Mouse (Mus musculus) urinary bladder, adult 2 months (tissue): ENCODE results near the gene Rragc. TPM values are rescaled to one million over a fixed set of nuclear protein-coding genes. Genes with fewer than 3 reads are reported as not detected.
A peak's percentile ranks its signal among the peaks of the same experiment; 100 is the strongest.

ENCODE experiments used
- DNase-seq: peaks from one replicate; pipeline ENCODE4 v3.0.0; 2022; ENCODE audit warnings: low spot score
- polyA plus RNA-seq: library from polyadenylated mRNA; depleted of rRNA; stranded (reverse); fragments of >200 nt; gene quantifications from 2 replicates; pipeline ENCODE4 v1.2.3, GENCODE M21; 2012; rRNA removed

Rragc gene
- polyA plus RNA-seq, 1 experiment, result 76.6 TPM

- DNase-seq, result no peak
These were observed 34.8 kb downstream of the Rragc start for GRCm38 (mm10) chr4:123952059-123952458.

GRCm38 (mm10) chr4:123956703-123957491 is 39.7 kb downstream of the Rragc start:
- peak; percentile 60 for DNase-seq

- no peak for DNase-seq
These were observed 40.2 kb downstream of the Rragc start for GRCm38 (mm10) chr4:123957492-123957808.

- no peak for DNase-seq
These were observed 40.6 kb downstream of the Rragc start for GRCm38 (mm10) chr4:123957891-123958290.

- no peak for DNase-seq
These were observed 43.7 kb downstream of the Rragc start for GRCm38 (mm10) chr4:123960955-123961354.

GRCm38 (mm10) chr4:123962721-123963120 is 45.5 kb downstream of the Rragc start:
- no peak for DNase-seq

GRCm38 (mm10) chr4:123968663-123969321 is 51.5 kb downstream of the Rragc start:
- no peak for DNase-seq

GRCm38 (mm10) chr4:123969458-123969857 is 52.2 kb downstream of the Rragc start:
- DNase-seq, result no peak

GRCm38 (mm10) chr4:123971059-123971458 is 53.8 kb downstream of the Rragc start:
- no peak for DNase-seq

GRCm38 (mm10) chr4:123972423-123973049 is 55.3 kb downstream of the Rragc start:
- no peak for DNase-seq

- DNase-seq, result no peak
These were observed 64.9 kb downstream of the Rragc start for GRCm38 (mm10) chr4:123982105-123982504.

Other genes with a start within 250 kb of the Rragc start
- gene Macf1, start 233.1 kb upstream of the Rragc start, polyA plus RNA-seq, result 94.0 and 119 TPM in 2 replicates
- 312 and 316 TPM in 2 replicates for gene Ndufs5, start 199.2 kb upstream of the Rragc start, polyA plus RNA-seq
- gene Akirin1, start 167.1 kb upstream of the Rragc start, polyA plus RNA-seq, result 49.3 and 59.1 TPM in 2 replicates
- gene Rhbdl2, start 129.6 kb upstream of the Rragc start, polyA plus RNA-seq, result 29.8 and 38.1 TPM in 2 replicates
- gene 4933427I04Rik, start 57.8 kb upstream of the Rragc start, polyA plus RNA-seq, result 0.12 and 0.14 TPM in 2 replicates
- gene Mycbp, start 12.6 kb upstream of the Rragc start, polyA plus RNA-seq, result 18.3 and 21.1 TPM in 2 replicates
- gene 4930535I16Rik, start 576 bp downstream of the Rragc start, polyA plus RNA-seq, result not detected in 2 replicates